Mouse (Mus musculus): ENCODE results near the gene Zfp266.

The Zfp266 gene

GRCm38 (mm10) chr9:20492527-20493233 is 28.5 kb downstream of the Zfp266 start, which contains the start of gene Zfp426:
Gene Zfp426 (minus strand): TSS chr9:20492746.
- DNase-seq (ENCODE audit: low read depth in 1 of 2, low spot score in 2 of 2): peak; percentile 48 to 67

- no peak for DNase-seq (ENCODE audit: low read depth in 1 of 2, low spot score in 2 of 2)
Observed at GRCm38 (mm10) chr9:20491858-20492526, 29.2 kb downstream of the Zfp266 start.

- DNase-seq (ENCODE audit: low read depth in 1 of 2, low spot score in 2 of 2): no peak
Observed at GRCm38 (mm10) chr9:20489536-20489935, 31.7 kb downstream of the Zfp266 start.

- DNase-seq (ENCODE audit: low read depth in 1 of 2, low spot score in 2 of 2): no peak
Observed at GRCm38 (mm10) chr9:20479396-20479795, 41.8 kb downstream of the Zfp266 start.

GRCm38 (mm10) chr9:20476632-20477031 is 44.6 kb downstream of the Zfp266 start:
- no peak for DNase-seq (ENCODE audit: low read depth in 1 of 2, low spot score in 2 of 2)

GRCm38 (mm10) chr9:20466761-20467442 is 54.3 kb downstream of the Zfp266 start:
- DNase-seq (ENCODE audit: low read depth in 1 of 2, low spot score in 2 of 2): peak in 1 of 2 experiments; percentile 17

GRCm38 (mm10) chr9:20459377-20460317 is 61.6 kb downstream of the Zfp266 start, which contains the start of gene Zfp26:
Gene Zfp26 (minus strand): TSS chr9:20460162.
- peak; percentile 33 to 50 for DNase-seq (ENCODE audit: low read depth in 1 of 2, low spot score in 2 of 2)

GRCm38 (mm10) chr9:20453647-20454046 is 67.6 kb downstream of the Zfp266 start:
- no peak for DNase-seq (ENCODE audit: low read depth in 1 of 2, low spot score in 2 of 2)

GRCm38 (mm10) chr9:20451493-20451892 is 69.7 kb downstream of the Zfp266 start:
- DNase-seq (ENCODE audit: low read depth in 1 of 2, low spot score in 2 of 2): no peak

Data from monocyte, adult 2 months (primary cell).